Mouse (Mus musculus): ENCODE data around the gene Gna11.

Gene Gna11

GRCm38 (mm10) chr10:81491018-81491417 lies 54.0 kb downstream of the Gna11 start:
- intact Hi-C loops (cut with DNase I): no loop called here

DNA sequence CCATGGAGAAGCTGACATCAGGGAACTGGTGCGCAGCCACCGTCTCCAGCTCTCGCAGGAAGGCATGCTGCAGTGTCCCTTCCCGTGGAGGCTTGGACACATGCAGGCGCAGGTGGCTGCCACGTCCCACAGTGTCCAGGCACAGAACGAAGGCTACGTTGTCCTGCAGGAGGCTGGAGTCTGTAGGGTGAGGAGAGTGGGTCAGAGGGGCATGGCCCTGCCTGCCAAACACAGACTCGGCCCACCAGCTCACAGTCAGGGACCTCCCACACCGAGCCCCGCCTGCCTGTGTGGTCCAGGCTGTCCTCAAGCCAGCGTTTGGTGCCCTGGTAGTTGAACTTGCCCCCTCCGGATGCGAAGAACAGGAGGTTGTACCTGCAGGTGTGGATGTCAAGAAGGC lies 55.0 kb downstream of the Gna11 start:
- intact Hi-C loops (cut with DNase I): no loop called here

DNA sequence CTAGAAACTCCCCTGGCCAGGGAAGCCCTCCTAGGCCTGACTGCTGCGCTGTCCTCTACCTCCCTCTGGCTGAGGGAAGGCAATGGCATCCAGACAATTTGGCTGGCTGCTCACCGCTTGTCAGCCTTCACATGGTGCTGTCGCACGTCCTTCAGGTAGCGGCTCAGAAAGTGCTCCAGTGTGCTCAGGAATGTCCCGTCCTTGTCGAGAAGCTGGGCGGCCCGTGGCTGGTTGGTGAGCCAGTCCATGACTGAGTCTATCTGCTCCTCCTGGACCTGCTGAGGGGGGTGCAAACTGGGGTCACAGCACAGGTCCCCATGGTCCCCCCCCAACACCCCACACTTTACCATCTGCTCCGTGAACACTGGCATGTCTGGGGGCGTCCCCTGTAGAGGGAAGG lies 56.9 kb downstream of the Gna11 start:
- intact Hi-C loops (cut with DNase I): no loop called here

- intact Hi-C loops (cut with DNase I): no loop called here
Observed at GRCm38 (mm10) chr10:81486496-81486895, 58.5 kb downstream of the Gna11 start.

GRCm38 (mm10) chr10:81485479-81486018 lies 59.4 kb downstream of the Gna11 start:
- intact Hi-C loops (cut with DNase I): no loop called here

GRCm38 (mm10) chr10:81485060-81485449 lies 59.9 kb downstream of the Gna11 start:
- intact Hi-C loops (cut with DNase I): no loop called here

GRCm38 (mm10) chr10:81484441-81485059 lies 60.4 kb downstream of the Gna11 start:
- intact Hi-C loops (cut with DNase I): no loop called here

DNA sequence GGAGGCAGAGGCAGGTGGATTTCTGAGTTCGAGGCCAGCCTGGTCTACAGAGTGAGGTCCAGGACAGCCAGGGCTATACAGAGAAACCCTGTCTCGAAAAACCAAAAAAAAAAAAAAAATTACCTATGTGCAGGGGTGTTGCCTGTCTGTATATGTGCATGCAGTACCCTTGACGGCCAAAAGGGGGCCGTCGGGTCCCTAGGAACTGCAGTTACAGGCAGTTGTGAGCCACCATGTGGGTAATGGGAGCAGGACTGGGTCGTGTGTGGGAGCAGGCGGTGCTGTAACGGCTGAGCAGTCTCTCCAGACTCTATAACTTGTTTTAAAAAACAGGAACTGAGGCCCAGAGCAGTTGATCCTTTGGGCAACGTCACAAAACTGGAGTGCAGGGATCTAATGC lies 61.0 kb downstream of the Gna11 start:
- intact Hi-C loops (cut with DNase I): no loop called here

DNA sequence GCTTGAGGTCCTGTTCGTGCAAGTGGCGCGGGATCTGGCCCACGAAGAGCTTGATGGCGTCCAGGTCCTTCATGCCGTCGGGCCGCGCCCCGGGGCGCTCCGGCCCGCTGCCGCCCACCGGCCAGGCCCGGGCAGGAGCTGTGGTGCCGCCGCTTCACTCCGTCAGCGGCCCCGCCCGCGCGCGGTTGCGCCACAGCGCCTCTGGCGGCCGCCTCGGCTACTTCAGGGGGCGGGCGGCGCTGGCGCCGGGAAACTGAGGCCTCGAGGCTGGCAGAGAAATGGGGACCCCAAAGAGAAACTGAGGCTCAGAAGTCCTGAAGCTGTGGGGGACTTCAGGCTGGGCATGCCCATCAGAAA lies 62.5 kb downstream of the Gna11 start, which contains the start of gene Celf5:
Gene Celf5, minus strand, starts transcription at position 177 of the 357 bp plus-strand sequence.
- intact Hi-C loops (cut with DNase I): no loop called here

DNA sequence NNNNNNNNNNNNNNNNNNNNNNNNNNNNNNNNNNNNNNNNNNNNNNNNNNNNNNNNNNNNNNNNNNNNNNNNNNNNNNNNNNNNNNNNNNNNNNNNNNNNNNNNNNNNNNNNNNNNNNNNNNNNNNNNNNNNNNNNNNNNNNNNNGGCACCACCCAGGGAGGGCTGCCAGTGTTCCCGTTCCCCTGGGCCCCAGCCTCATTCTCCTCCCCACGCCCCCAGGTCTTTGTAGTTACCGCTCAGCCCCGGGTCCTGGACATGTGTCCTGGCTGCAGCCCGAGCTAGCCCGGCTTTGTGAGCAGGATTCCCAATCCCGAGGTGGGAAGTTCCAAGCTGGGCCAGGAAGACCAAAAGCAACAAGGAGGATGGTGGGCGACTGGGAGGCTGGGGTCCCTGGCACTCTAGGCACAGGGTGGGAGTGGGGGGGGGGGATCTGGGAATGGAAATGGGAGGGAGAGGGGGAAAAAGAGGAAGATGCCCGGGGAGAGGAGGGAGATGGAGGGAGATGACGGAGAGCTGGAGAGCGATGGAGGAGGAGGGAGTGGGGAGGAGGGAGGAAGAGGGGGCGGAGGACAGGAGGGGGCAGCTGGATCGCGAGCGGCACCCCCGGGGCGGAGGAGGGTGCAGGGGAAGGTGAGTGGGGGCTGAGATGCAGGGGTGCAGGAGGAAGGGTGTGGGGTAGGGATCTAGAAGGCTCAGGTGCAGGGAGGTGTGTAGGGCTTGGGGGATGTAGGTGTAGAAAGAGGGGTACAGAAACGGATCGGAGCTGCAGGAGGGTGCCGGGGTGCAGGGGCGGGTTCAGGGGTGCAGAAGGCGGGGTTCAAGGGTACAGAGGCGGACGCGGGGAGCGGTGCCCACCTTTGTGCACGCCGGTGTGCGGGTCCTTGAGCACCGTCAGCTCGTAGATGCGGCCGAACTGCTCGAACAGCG lies 63.1 kb downstream of the Gna11 start:
- intact Hi-C loops (cut with DNase I): no loop called here

Small RNA genes within 50 kb of the gene (microRNA-seq; reads per million reads assigned to microRNA genes)
- gene Gm25595: 0 reads per million in 2 experiments
